Mouse (Mus musculus) spleen, postnatal 10 days (tissue): ENCODE measurements around the gene Gm4553.
"Not testable (repeated sequence)": the region's sequence is repeated elsewhere in the genome, so short reads cannot be mapped to it uniquely, and the experiment has no call there.

ENCODE experiments used
- DNase-seq, 2 experiments: peaks; one replicate each; pipeline ENCODE4 v3.0.0; 2021 to 2022; ENCODE audit warnings: low spot score in 2 of 2

Gm4553 gene

GRCm38 (mm10) chr7:142135934-142136333, 29.6 kb downstream of the Gm4553 start, which contains the start of gene Gm39115:
TSS of gene Gm39115 (minus strand) at chr7:142136034.
- not testable (repeated sequence) for DNase-seq

- DNase-seq = no peak
Observed at GRCm38 (mm10) chr7:142134206-142134995, 31.1 kb downstream of the Gm4553 start.

- no peak for DNase-seq
Observed at GRCm38 (mm10) chr7:142128843-142129242, 36.7 kb downstream of the Gm4553 start.

DNA sequence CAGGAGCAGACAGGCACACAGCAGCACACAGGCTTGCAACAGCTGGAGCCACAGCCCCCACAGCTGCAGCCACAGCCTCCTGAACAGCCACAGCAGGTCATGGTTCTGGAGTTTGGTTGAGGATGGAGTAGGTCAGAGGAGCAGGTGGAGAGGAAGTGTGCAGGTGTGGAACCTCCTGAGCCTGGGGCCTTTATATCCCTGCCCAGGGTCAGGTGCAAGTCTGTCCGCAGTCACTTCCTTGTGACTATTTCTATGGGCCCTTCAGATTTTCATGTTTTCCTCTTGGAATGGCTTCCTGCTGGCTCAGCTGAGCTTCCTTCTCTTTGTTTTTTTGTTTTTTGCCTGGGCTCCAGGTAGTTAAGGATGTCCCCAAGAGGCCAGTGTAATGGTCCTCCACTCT, 44.9 kb downstream of the Gm4553 start, which contains the start of gene Gm45618:
Gene Gm45618 (minus strand): TSS at position 101 of the 400 bp plus-strand sequence.
- not testable (repeated sequence) for DNase-seq

GRCm38 (mm10) chr7:142119632-142120031, 45.9 kb downstream of the Gm4553 start:
- DNase-seq = peak in 1 of 2 experiments; percentile 39
